Mouse (Mus musculus) myocyte (in vitro differentiated cells): Measurements from ENCODE around the gene Tmppe. TPM values are rescaled to one million over a fixed set of nuclear protein-coding genes. Genes with fewer than 3 reads are reported as not detected.

Experiments used
- H3K27me3 ChIP-seq: one replicate; pipeline ENCODE4 v1.6.1; 2011; ENCODE audit not compliant: control insufficient read depth, insufficient read depth, insufficient read length
- H3K36me3 ChIP-seq: one replicate; pipeline ENCODE4 v1.6.1; 2011; ENCODE audit not compliant: control insufficient read depth, insufficient read depth
- H3K4me2 ChIP-seq: one replicate; pipeline ENCODE4 v1.6.1; 2011; ENCODE audit warnings: low read depth, control low read depth
- H3K4me3 ChIP-seq: one replicate; pipeline ENCODE4 v1.5.1; 2011; ENCODE audit warnings: mild to moderate bottlenecking, control low read depth, moderate library complexity
- H3K79me2 ChIP-seq: one replicate; pipeline ENCODE4 v1.6.1; 2011; ENCODE audit not compliant: control insufficient read depth, insufficient read depth
- H3ac ChIP-seq: one replicate; pipeline ENCODE4 v1.6.1; 2011; ENCODE audit not compliant: control insufficient read depth, insufficient read length
- CEBPB ChIP-seq: IDR thresholded peaks from 2 replicates; pipeline ENCODE4 v1.6.1; 2011; ENCODE audit warnings: mild to moderate bottlenecking, moderate library complexity; ENCODE audit not compliant: poor library complexity, insufficient read depth, severe bottlenecking
- E2F4 ChIP-seq: IDR thresholded peaks from one replicate; pipeline ENCODE4 v1.6.1; 2011; ENCODE audit warnings: mild to moderate bottlenecking, control low read depth, moderate library complexity; ENCODE audit not compliant: insufficient read depth
- MAX ChIP-seq: IDR thresholded peaks from one replicate; pipeline ENCODE4 v1.6.1; 2011; ENCODE audit warnings: low read depth, mild to moderate bottlenecking, control low read depth
- MYOD1 ChIP-seq, 3 experiments: IDR thresholded peaks; one replicate each; pipeline ENCODE4 v1.6.1; 2011; ENCODE audit warnings: control low read depth in 2 of 3, low read depth in 2 of 3, mild to moderate bottlenecking in 2 of 3, moderate library complexity in 1 of 3; ENCODE audit not compliant: insufficient read length in 2 of 3, control insufficient read depth in 1 of 3
- MYOG ChIP-seq, 3 experiments: IDR thresholded peaks; one replicate each; pipeline ENCODE4 v1.6.1; 2011; ENCODE audit warnings: control low read depth in 2 of 3, low read depth in 2 of 3, mild to moderate bottlenecking in 2 of 3; ENCODE audit not compliant: insufficient read length in 2 of 3, control insufficient read depth in 1 of 3, insufficient read depth in 1 of 3
- POLR2A ChIP-seq: IDR thresholded peaks from one replicate; pipeline ENCODE4 v1.6.1; 2011; ENCODE audit warnings: low read depth, mild to moderate bottlenecking, control low read depth, moderate library complexity; ENCODE audit not compliant: insufficient read length
- POLR2AphosphoS2 ChIP-seq: IDR thresholded peaks from one replicate; pipeline ENCODE4 v1.6.1; 2011; ENCODE audit warnings: low read depth, control low read depth; ENCODE audit not compliant: insufficient read length
- REST ChIP-seq: IDR thresholded peaks from one replicate; pipeline ENCODE4 v1.6.1; 2011; ENCODE audit warnings: mild to moderate bottlenecking, control low read depth, moderate library complexity; ENCODE audit not compliant: insufficient read depth, insufficient read length
- SRF ChIP-seq: IDR thresholded peaks from one replicate; pipeline ENCODE4 v1.6.1; 2011; ENCODE audit warnings: low read depth; ENCODE audit not compliant: control insufficient read depth, insufficient read length
- TCF12 ChIP-seq: IDR thresholded peaks from one replicate; pipeline ENCODE4 v1.6.1; 2011; ENCODE audit warnings: mild to moderate bottlenecking, control low read depth; ENCODE audit not compliant: poor library complexity, insufficient read depth, severe bottlenecking
- TCF3 ChIP-seq: IDR thresholded peaks from one replicate; pipeline ENCODE4 v1.6.1; 2011; ENCODE audit warnings: low read depth, control low read depth; ENCODE audit not compliant: insufficient read length
- USF1 ChIP-seq: IDR thresholded peaks from one replicate; pipeline ENCODE4 v1.6.1; 2011; ENCODE audit warnings: low read depth, mild to moderate bottlenecking, control low read depth, moderate library complexity
- polyA plus RNA-seq: library from polyadenylated mRNA; unstranded; fragments of >200 nt; fragmentation: generic; extraction: Trizol; gene quantifications from one replicate; pipeline ENCODE4 v1.2.1, GENCODE M21; 2012; ENCODE audit warnings: missing spikeins

Gene Tmppe
- polyA plus RNA-seq, 1 experiment = 1.7 TPM

- no peak overlapping the region for H3ac ChIP-seq
- H3K79me2 ChIP-seq = peaks cover 13% of the 10 kb centered on the region
- no peaks in the 10 kb centered on the region for H3K27me3 ChIP-seq
- TF ChIP-seq CEBPB (no peak), MYOD1 (IDR thresholded peaks at IDR 0.05; ENCODE audit: control insufficient read depth in 1 of 3, insufficient read length in 2 of 3, low read depth in 2 of 3) (no peak), SRF (no peak), E2F4 (no peak), TCF12 (no peak), MAX (no peak), USF1 (no peak), TCF3 (no peak), POLR2AphosphoS2 (no peak), MYOG (IDR thresholded peaks at IDR 0.05; ENCODE audit: control insufficient read depth in 1 of 3, insufficient read depth in 1 of 3, insufficient read length in 2 of 3, low read depth in 2 of 3) (no peak), REST (no peak)
- no peak overlapping the region for H3K4me3 ChIP-seq
- peaks cover 6% of the 10 kb centered on the region for H3K36me3 ChIP-seq
- no peak overlapping the region for H3K4me2 ChIP-seq
These were observed 6.8 kb downstream of the Tmppe start for GRCm38 (mm10) chr9:114407676-114408075.

GRCm38 (mm10) chr9:114410313-114410862 lies 9.5 kb downstream of the Tmppe start:
- Histone ChIP-seq H3K27me3 (no peaks in the 10 kb centered on the region), H3K79me2 (peaks cover 6% of the 10 kb centered on the region), H3ac (no peak overlapping the region), H3K4me3 (no peak overlapping the region), H3K36me3 (peaks cover 6% of the 10 kb centered on the region), H3K4me2 (no peak overlapping the region)
- TF ChIP-seq TCF12 = no peak
- no peak for TF ChIP-seq CEBPB
- no peak for TF ChIP-seq REST
- TF ChIP-seq POLR2A = no peak
- TF ChIP-seq USF1 = no peak
- no peak for TF ChIP-seq SRF
- TF ChIP-seq E2F4 = no peak
- TF ChIP-seq TCF3 = no peak
- TF ChIP-seq MAX = no peak
- TF ChIP-seq MYOD1 (IDR thresholded peaks at IDR 0.05; ENCODE audit: control insufficient read depth in 1 of 3, insufficient read length in 2 of 3, low read depth in 2 of 3) = no peak
- no peak for TF ChIP-seq POLR2AphosphoS2
- TF ChIP-seq MYOG (IDR thresholded peaks at IDR 0.05; ENCODE audit: control insufficient read depth in 1 of 3, insufficient read depth in 1 of 3, insufficient read length in 2 of 3, low read depth in 2 of 3) = no peak

- Histone ChIP-seq H3K79me2 (peaks cover 6% of the 10 kb centered on the region), H3K36me3 (peaks cover 6% of the 10 kb centered on the region), H3K4me2 (no peak overlapping the region), H3K27me3 (no peaks in the 10 kb centered on the region), H3ac (no peak overlapping the region), H3K4me3 (no peak overlapping the region)
- TF ChIP-seq SRF (no peak), MYOG (IDR thresholded peaks at IDR 0.05; ENCODE audit: control insufficient read depth in 1 of 3, insufficient read depth in 1 of 3, insufficient read length in 2 of 3, low read depth in 2 of 3) (no peak), REST (no peak), MYOD1 (IDR thresholded peaks at IDR 0.05; ENCODE audit: control insufficient read depth in 1 of 3, insufficient read length in 2 of 3, low read depth in 2 of 3) (no peak), MAX (no peak), USF1 (no peak), TCF3 (no peak), POLR2A (no peak), TCF12 (no peak), E2F4 (no peak), CEBPB (no peak), POLR2AphosphoS2 (no peak)
These were observed 10.4 kb downstream of the Tmppe start for GRCm38 (mm10) chr9:114411295-114411694.

- H3K27me3 ChIP-seq = no peaks in the 10 kb centered on the region
- no peak overlapping the region for H3K4me3 ChIP-seq
- H3K79me2 ChIP-seq = no peaks in the 10 kb centered on the region
- H3K4me2 ChIP-seq = no peak overlapping the region
- H3K36me3 ChIP-seq = peaks cover 6% of the 10 kb centered on the region
- no peak for TF ChIP-seq REST
- TF ChIP-seq TCF3 = no peak
- no peak for TF ChIP-seq MAX
- TF ChIP-seq E2F4 = no peak
- no peak for TF ChIP-seq POLR2AphosphoS2
- no peak for TF ChIP-seq SRF
- TF ChIP-seq MYOG (IDR thresholded peaks at IDR 0.05; ENCODE audit: control insufficient read depth in 1 of 3, insufficient read depth in 1 of 3, insufficient read length in 2 of 3, low read depth in 2 of 3) = no peak
- TF ChIP-seq CEBPB = no peak
- TF ChIP-seq POLR2A = no peak
- no peak for TF ChIP-seq MYOD1 (IDR thresholded peaks at IDR 0.05; ENCODE audit: control insufficient read depth in 1 of 3, insufficient read length in 2 of 3, low read depth in 2 of 3)
- TF ChIP-seq TCF12 = no peak
- no peak for TF ChIP-seq USF1
- H3ac ChIP-seq = no peak overlapping the region
These were observed 11.5 kb downstream of the Tmppe start for GRCm38 (mm10) chr9:114412406-114412805.

- Histone ChIP-seq H3K79me2 (no peaks in the 10 kb centered on the region), H3ac (no peak overlapping the region), H3K4me3 (no peak overlapping the region), H3K27me3 (no peaks in the 10 kb centered on the region), H3K4me2 (no peak overlapping the region), H3K36me3 (peaks cover 4% of the 10 kb centered on the region)
- TF ChIP-seq USF1 (no peak), SRF (no peak), MAX (no peak), CEBPB (no peak), TCF12 (no peak), E2F4 (no peak), REST (no peak), MYOD1 (IDR thresholded peaks at IDR 0.05; ENCODE audit: control insufficient read depth in 1 of 3, insufficient read length in 2 of 3, low read depth in 2 of 3) (no peak)
These were observed 13.0 kb downstream of the Tmppe start for GRCm38 (mm10) chr9:114413866-114414265.
